Mouse (Mus musculus) cerebral cortex, adult 2 months (tissue): ENCODE data around the gene Ubash3b.

ENCODE experiments used
- WGBS: fragments of 180-500 bp; shearing (Covaris S2); methylation state at CpG from one replicate; pipeline ENCODE4 v1.1.7; 2018; 5-methylcytosine and 5-hydroxymethylcytosine counted together

Ubash3b gene

DNA sequence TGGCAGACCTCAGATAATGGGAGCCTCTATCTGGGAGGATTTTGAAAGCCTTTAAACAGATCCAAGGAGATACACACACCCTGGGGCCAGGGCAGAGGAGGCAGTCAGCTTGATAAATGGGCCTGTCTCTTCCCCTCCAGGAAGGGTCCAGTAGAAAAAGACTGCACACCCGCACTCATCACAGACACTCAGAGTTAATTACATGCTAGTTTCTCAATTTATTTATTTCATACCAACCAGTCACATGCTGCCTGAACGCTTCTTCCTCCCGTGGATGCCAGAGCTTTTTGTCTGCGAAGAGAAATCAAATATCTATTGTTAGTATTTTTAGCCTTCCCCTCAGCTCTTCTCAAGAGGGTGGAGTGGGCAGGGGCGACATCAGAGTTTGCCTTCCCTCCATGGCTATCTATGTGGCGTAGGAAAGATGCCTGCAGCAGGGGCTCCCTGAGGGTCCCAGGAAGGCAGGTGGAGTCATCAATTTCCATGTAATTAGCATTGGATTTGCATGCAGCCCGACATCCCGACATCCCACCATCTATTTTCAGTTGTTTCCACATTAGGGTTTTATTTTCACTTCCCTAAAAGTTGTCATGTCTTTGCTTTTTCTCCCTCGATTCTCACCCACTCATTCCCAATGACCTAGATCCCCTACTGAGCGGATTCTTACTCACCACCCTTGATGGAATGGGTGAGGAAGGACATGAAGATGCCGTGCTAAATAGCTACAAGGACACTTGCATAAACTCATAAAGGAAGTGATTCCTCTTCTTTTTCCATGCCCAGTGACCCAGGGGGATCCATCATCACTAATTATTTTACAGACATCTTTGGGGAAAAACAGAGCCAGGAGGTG is 110.2 kb downstream of the Ubash3b start:
- 31% methylated on average over 11 of the region's 11 CpGs for WGBS

DNA sequence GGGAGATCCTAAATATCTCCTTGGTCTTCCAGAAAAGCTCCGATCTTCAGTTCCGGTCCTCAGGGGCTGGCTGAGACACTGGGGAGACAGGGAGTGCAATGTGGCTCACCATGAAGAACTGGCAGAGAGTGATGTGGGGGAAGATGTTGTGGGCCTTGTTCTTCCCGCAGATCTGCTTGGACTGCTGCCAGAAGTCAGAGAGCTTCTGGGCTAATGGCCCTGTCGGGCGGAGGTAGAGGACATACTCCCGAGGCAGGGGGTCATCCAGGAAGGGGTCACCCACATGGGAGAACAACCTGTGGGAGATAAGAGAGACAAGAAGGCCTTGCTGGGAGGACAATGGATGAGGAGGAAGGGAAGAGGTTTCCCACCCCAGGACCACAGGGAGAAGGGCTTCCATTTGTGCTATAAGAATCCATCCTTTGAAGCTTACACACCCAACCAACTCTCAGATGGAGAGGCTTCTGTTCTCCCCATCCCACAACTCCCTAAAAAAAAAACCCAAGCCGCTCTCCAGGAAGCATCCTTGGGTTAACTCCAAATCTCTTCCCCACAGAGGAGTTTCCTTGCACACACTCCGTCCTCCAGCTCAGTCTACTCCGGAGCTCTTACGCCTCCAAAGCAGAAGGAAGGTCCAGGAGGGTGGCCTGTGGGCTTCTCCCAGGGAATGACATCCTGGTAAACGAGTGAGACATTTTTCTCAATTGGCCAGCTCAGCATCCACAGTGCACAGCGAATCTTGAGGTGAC is 111.0 kb downstream of the Ubash3b start:
- WGBS: 35% methylated on average over 12 of the region's 12 CpGs

DNA sequence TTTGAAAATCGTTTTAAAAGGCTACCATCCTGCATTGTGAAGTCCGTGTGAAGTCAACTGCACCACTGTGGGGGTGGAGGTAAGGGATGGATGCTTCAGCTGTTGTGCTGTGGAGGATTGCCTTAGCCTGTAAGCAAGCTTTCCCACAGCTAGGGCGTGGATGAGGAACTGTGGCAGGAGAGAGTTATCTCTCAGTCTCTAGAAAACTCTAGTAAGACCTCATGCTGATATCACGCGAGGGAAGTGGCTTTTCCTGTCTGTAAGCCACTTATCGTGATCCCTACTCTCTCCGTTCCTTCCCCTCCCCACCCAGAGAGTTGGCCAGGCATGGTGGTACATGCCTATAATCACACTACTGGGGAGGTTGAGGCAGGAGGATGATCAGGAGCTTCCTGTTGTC is 112.2 kb downstream of the Ubash3b start:
- WGBS: 64% methylated on average over 7 of the region's 7 CpGs

DNA sequence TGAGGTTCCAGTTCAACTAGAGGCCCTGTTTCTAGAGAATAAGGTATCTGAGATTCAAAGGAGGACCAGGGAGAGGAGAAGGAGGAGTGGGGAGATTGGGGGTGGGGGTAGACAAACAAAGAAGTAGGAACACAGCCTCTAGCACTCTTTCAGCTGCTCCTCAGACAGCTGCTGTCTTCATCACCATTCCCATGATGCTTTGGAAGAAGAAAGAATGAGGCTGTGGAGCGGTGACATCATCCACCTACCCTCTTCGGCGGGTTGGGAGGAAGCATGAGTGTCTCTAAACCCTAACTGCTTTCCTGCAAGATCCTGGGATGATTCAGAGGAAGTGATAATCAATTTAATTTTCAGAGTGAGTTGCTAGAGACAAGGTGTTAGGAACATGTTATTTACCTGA is 112.7 kb downstream of the Ubash3b start:
- 46% methylated on average over 3 of the region's 3 CpGs for WGBS

DNA sequence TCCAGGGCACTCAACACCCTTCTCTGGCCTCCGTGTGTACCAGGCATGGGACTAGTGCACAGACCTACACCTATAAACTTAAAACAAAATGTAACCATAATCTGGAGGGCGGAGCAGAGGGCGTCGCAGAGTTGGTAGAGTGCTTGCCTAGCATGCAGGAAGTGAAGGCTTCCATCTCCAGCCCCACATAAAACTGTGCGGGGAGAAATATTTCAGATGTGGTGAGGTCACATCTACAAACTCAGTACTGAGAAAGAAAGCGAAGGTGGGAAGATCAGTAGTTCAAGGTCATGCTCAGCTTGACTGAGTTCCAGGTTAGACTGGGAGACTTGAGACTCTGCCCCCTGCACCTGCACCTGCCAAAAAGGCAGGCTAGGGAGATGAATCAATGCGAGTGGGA is 113.3 kb downstream of the Ubash3b start:
- WGBS: 96% methylated on average over 7 of the region's 7 CpGs

DNA sequence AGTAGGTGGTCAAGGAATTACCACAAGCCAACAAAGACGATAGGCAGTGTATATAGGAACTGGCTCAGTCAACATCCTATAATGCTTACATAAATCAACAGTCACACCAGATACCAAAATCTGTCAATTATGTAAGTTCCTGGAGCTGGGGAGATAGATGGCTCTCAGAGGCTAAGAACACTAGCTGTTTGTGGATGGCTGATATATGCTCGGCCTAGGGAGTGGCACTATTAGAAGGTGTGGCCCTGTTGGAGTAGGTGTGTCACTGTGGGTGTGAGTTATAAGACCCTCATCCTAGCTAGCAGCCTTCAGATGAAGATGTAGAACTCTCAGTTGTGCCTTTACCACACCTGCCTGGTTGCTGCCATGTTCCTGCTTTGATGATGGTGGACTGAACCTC is 113.8 kb downstream of the Ubash3b start:
- WGBS: 94% methylated on average over 2 of the region's 2 CpGs

DNA sequence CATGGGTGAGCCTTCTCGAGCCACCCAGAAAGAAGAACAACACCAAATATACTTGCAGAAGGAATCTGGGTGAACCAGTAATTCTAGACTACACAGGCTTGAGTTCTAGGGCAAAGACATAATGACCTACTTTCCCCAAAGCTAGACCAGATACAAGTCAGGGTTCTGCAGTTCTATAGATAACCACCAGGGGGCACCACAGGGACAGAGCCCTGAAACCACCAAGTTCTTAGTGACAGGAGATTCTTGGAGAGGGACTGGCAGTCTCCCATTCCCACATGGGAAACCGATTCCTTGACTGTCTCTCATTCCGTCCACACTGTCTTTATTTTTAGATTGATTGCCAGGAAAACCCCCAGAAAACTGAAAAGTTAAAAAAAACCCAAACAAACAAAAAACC is 116.9 kb downstream of the Ubash3b start:
- 15% methylated on average over 3 of the region's 3 CpGs for WGBS

DNA sequence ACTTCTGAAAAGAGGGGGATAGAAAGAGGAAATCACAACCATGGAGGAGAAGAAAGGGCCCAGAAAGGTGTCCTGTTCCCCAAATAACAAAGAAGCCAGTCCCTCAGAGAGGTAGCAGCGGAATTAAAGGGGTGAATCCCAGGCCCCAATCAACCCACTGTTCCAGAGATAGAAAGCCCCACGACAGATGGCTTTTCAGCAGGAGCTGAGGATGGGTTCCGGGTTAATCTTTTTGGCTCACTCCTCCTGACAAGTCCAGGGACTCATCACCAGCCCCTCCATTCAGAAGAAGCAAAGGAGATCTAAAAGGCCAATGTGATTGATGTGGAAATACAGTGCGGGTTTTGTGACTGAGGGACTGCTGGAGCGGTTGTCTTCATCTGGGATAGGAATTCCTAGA is 117.9 kb downstream of the Ubash3b start:
- 89% methylated on average over 5 of the region's 5 CpGs for WGBS

DNA sequence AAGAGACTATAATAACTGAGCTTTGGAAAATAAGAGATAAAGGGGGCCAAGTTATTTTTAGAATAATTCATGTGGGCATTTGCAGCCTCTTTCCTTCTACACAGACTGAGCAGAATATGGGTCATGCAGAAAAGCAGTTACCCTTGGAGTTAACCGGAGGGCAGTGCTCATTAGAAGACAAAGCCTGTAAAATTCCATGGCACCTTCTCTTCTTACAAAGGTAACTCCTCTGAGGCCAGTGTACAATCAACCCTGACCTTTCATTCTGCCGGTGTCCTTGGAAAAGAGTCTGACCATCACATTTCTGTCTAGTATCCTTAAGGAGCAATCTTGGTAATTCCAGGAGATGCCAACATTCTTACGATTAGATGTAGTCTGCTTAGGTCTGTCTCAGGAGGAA is 120.1 kb downstream of the Ubash3b start:
- WGBS: 88% methylated on average over 3 of the region's 3 CpGs

DNA sequence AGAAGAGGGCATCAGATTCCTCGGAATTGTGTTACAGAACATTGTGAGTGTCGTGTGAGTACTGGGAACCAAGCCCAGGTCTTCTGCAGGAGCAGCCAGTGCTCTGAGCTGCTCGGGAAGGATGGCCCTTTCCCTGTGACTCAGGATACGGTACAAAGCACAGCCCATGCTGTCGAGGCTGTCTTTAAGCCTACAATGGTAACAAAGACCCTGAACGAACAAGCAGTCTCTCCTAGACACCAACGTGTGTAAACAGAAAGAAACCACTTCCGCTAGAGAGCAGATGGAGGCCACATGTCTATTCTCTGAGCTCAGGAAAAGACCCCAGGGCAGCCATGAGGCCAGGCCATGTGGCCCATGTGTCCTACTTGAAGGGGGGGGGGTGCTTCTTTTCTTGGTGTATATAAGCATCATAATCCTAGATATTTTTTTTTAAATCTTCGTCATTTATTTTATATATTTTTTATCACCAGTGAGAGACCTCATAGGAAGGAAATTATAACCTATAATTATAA is 123.3 kb downstream of the Ubash3b start:
- 78% methylated on average over 9 of the region's 9 CpGs for WGBS

DNA sequence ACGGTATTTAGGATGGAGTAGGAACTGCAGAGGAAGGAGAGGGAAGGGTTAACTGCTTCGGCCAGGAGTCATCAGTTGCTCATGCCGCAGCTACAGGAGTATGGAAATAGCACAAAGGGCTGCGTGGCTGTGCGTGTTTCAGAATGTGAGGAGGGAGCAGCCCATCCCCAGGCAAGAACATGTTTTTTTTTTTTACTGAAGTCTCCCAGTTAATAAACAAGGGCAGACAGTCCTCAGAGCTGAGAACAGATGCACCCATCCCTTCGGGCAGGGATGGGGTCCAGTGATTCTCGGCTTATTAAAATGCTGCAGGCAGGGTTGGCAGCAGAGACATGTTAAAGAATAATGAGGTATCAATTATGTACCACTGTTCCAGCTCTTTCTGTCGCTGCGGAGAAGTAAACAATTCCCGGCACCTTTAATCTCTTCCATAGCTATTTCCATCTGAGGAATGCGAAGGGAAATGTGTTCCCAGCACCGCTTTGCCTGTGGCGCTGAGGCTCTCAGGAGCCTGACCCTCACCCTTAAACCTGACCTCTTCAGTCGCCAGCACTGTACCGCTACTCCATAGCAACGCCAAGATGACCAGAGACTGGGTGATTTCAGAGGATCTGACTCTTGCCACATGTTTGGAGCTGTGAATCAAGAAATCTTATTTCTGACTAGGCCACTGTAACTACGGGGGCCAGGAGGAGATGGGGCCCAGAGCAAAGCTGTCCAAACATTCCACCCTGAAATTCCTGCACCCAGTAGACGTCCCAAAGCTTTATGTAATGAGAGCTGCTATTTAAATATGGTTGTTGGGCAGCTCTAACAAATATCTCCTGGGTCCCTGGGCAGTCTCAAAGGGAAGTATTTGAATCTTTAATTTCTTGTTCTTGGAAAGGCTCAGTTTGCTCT is 129.7 kb downstream of the Ubash3b start:
- WGBS: 60% methylated on average over 18 of the region's 18 CpGs

DNA sequence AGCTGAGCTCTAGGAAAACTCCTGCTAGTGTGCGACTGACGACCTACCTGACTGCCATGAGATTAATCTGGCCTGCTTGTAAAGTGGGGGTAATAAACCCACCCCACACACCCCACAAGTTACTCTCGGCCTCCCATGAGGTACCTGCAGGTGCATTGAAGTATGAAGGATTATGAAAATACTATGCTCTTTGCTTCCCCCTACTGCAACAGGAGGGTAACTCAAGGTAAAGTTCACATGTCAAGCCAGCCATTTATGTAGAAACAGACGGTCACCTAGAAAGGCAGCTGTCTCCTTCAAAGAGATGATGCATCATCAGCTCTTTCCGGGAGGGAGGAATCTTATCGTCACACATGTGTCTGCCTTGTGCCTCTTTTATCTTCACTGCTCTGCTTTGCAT is 131.7 kb downstream of the Ubash3b start:
- 72% methylated on average over 6 of the region's 6 CpGs for WGBS

DNA sequence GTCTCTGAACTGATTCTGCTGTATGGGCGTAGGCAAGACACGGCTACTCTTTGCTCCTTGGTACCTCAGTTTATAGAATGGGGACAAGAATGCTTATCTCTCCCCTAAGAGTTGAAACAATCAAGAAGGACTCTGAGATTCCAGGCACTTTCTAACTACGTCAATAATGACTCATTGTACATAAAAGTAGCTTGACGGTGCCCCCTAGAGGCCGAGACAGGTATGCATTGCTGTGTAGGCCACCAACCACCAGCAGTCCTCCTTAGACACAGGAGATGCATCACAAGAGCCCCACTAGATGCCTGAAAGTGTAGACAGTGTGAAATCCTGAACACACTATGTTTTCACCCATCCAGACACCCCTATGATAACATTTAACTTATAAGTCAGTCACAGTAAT is 133.0 kb downstream of the Ubash3b start:
- 48% methylated on average over 5 of the region's 5 CpGs for WGBS

DNA sequence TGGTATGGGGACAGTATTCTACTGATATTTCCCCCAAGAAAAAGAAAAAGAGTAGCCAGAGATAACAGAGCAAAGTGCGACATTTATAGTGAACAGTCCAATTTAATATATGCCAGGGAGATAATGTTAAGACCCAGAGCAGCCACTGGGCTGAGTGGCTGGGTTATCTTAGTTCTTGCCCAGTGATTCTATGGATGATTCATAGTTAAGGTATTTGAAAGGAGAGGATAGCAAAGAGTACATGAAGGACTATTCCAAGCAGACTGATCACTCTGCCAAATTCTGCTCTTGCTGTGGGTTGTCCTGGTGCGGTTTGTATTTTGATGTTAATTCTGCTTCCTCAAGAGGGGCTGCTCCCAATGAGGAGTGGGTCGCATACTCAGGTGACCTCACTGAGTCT is 139.8 kb downstream of the Ubash3b start:
- 83% methylated on average over 3 of the region's 3 CpGs for WGBS

DNA sequence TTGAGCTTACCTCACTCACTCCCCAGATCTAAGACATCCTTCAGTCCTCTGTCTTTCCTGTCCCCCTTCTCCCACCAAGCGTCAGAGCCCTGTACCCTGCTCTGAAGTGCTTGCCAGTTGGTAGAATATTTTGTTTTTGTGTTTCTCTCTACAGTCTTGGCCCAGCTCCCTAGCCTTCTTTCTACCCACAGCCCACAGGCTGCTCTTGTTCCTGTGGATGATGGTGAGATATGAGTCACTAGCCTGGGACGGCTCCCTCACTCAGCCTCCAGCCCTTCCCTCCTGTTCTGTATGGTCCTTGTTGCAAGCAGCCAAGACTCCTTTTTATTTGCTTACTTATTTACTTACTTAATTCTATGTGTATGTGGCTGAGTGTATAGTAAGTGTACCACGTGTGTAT is 141.0 kb downstream of the Ubash3b start:
- 41% methylated on average over 3 of the region's 3 CpGs for whole genome bisulfite sequencing

DNA sequence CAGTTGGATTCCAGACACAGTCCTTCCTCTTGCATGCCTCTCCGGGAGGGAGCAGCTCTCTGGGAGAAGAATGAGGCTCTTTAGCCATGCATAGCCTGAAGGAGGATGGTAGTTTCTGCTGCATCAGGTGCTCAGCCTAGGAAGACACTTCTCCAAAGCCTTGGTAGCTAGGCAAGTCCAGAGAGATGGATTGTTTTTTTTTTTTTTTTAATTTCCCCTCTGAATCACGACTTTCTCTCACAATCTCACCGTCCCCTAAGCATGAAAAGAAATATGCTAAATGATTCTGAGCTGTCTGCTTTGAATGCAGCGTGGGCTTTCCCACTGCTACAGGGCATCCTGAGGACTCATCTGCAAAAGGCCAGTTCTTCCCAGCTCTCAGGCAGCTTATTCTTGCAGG is 147.0 kb downstream of the Ubash3b start:
- 41% methylated on average over 4 of the region's 4 CpGs for WGBS

DNA sequence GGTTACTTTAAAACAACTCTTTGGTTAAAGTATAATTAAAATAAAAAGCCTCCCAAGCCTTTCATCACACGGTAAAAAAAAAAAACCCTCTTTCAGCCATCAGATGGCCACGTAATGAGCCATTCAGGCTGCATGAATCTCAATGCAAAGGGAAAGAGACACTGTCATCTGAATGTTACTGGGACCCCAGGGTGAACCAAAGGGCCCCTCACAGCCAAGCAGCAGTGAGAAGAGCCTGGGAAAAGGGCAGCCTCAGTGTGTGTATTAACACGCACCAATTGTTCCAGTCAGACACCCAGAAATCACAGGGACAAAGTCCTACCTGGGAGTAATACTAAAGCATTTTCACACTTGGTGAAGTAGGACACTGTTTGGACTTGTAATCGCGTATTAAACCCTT is 149.0 kb downstream of the Ubash3b start:
- WGBS: 69% methylated on average over 5 of the region's 5 CpGs

DNA sequence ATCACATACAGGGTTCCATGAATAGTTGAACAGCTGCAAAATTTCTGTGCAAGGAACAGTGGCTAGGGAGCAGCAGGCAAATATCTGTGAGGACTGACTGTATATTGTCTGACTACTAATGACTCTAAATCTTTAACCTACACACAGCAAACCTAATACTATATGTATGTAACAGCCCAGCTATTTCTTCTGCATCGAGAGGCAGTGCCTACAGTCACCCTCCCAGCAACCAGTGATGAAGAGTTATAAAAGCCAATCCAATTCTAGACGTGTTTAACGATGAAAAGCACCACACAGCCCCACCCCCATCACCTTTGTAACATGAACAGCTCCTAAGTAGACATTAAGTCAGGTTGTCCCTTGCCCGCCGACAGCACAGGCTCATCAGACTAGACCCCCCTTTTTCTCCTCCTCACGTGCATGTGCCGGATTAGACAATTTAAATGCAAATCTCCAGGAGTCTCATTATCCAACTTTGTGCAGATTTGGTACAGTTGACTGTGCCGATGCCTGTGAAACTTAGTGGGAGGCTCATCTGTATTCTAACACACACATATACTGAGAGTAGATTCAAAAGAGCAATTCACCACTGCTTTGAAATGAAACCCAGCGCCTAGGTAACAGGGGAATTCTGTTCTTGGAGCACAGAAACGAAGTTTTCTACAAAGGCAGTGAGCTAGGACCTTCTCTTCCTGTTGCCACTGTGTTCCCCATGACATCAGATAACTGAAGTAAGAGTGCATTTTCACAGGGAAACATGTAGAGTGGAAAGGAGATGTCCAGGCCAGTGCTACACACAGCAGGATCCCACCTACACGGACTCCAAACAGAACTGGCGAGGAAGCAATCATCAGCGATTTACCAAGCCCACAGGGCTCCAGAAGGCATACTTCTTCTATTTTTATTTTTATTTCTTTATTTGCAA is 149.7 kb downstream of the Ubash3b start:
- 27% methylated on average over 13 of the region's 13 CpGs for WGBS

DNA sequence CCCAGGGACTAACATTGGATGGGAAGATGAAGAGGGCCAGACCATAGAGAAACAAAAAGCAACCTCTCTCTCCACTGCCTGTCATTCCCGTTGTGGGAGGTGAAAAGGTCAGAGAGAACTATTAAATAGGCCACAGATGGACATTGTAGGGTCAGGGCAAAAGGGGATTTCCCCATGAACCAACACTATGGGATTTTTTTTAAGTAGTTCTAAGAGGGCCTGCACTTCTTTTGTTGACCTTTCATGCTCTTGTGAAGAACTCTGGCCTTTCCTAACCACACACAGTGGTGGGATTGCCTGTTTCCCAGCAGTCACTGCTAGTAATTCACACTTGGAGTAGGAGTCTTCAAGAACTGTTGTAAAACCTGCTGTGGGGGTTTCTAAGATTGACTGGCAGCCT is 153.7 kb downstream of the Ubash3b start:
- WGBS: 53% methylated on average over 1 of the region's 1 CpGs

DNA sequence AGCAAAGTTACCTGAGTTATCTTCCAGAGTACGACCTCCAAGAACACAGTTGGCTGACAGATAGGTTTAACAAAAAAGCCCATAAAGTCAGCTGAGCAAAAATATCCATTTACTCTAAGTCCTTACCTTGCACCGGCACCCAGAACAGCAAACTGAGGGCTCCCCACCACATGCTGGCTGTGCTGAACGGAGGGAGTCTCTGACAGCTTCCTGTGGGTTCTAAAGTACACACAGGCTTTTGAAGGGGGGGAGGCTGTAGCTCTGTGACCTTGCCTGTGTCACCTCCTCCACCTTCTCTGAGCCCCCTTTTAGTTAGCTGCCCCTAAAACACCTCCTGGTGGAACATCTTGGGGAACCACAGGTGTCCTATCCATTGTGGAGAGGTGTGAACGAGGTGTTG is 157.1 kb downstream of the Ubash3b start, which contains the start of gene Crtam:
TSS of gene Crtam (minus strand) at position 214 of the 400 bp plus-strand sequence.
- 77% methylated on average over 4 of the region's 4 CpGs for WGBS
